Mouse (Mus musculus): ENCODE data around the gene Ccdc177.
"Not testable (repeated sequence)": the region's sequence is repeated elsewhere in the genome, so short reads cannot be mapped to it uniquely, and the experiment has no call there.

Gene Ccdc177

DNA sequence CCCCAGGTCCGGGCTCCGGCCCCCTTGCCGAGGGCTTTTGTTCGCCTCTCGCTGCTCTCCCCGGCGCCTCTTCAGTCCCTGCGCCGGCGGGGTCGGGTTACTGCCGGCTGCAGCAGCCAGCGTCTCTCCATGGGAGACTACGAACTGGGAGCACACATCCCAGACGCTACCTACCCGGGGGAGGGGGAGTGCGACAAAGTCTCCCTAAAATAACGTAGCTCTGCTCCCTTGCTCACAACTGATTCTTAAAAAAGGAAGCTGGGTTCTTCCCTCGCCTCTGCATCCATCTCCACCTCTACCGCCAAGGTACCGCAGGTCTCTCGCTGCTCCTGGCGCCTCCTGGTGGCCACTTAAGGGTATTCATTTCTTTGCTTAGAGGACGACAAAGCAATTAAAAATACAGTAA, at the start of gene Ccdc177:
Gene Ccdc177, minus strand, starts transcription at position 292 of the 406 bp plus-strand sequence.
- DNase-seq (ENCODE audit: low spot score in 2 of 2), result peak; percentile 53 to 81

DNA sequence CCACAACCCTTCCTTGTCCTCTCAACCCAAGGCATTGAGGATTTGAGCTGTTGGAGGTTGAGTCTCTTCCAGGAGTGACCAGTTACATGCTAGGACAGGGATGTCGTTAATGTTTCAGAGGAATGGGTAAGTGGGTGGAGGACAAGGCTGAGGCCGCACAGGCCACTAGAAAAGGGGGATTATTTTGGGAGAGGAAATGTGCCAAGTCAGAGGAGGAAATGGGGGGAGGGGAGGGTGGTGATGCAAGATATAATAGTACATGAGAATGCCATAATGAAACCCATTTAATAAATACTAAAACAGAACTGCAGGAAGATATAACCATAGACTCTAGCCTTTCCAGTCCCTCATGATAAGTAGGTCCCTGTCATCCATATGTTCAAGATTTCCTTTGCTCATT, 49.5 kb upstream of the Ccdc177 start:
- DNase-seq (ENCODE audit: low spot score in 2 of 2), result no peak

DNA sequence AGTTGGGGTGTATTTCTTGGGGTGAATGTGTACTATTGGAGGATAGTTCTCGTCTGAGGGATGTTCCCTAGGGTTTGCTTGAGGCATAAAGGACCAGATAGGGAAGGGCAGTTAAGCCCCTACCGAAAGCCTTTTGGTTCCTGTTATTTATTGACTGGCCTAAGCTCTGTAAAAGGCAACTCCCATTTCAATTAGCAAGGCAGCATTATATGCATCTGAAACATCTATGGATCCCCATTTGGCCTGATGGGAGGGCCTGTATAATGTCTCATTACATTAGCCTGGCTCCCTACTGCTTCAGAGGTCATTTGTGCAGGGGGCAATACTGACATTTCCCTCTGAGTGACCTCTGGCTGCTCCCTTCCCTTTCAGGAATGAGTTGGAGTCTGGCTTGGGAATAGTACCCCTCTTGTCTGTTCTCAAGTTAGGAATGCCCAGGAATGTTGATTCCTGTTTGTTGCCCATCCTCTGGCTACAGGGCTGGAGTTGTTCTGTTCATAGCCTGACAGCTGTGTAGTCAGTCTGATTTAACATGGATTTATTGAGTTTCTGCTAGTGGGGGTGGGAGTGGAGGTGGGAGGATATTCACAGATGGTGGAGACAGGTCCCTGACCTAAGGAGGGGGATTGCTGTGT, 47.1 kb upstream of the Ccdc177 start:
- no peak for DNase-seq (ENCODE audit: low spot score in 2 of 2)

DNA sequence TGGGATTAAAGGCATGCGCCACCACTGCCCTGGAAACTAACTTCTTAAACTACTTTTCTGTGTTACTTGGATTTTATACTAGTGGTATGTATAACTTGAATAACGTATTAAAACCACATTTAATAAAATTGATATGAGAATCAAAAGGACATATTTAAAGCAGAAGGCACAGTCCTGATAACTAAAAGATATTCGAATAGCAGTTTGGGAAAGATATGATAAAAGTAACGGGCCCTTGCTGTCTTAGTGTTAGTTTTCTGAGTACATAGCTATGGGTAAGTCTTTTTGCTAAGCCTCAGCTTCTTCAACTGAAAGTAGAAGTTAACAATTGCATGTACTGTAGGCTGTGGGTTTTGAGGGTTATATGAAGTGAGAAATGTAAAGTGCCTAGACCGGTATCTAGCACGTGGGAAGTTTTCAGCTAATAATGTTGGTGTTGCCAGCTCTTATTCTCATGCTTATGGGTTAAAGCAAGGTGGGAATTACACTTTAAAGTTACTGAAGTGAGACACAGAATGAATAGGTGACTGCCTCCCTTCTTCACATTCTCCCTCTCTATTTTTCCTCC, 44.5 kb upstream of the Ccdc177 start:
- no peak for DNase-seq (ENCODE audit: low spot score in 2 of 2)

DNA sequence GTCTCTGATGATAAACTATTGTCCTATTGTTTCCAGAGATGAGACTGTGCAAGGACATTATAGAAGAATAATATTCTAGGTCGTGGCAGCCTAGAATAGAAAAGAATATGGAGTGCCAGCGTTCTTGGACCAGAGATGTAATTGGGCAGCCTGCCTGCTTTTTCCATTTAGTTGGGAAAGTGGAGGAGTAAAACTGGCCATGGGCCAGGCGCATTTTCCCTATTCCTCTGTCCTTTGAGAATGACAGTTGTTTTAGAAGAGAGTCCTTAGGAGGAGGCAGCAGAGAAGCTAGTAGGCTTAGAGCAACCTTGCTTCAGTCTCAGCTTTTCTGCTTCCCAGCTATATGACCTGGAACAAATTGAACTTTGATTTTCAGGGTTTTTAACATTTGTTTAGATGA, 43.4 kb upstream of the Ccdc177 start:
- DNase-seq (ENCODE audit: low spot score in 2 of 2), result peak in 1 of 2 experiments; percentile 48

DNA sequence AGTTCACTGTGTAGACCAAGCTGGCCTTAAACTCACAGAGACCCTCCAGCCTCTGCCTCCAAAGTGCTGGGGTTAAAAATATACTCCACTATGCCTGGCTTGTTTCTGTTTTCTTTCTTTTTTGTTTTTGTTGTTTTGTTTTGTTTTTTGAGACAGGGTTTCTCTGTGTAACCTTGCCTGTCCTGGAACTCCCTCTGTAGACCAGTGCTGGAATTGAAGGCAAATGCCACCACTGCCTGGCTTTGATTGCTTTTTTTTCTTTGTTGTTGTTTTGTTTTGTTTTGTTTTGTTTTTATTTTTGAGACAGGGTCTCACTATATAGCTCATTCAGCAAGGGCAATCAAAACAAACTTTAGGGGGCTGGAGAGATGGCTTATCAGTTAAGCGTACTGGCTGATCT, 41.0 kb upstream of the Ccdc177 start:
- DNase-seq (ENCODE audit: low spot score in 2 of 2), result no peak

DNA sequence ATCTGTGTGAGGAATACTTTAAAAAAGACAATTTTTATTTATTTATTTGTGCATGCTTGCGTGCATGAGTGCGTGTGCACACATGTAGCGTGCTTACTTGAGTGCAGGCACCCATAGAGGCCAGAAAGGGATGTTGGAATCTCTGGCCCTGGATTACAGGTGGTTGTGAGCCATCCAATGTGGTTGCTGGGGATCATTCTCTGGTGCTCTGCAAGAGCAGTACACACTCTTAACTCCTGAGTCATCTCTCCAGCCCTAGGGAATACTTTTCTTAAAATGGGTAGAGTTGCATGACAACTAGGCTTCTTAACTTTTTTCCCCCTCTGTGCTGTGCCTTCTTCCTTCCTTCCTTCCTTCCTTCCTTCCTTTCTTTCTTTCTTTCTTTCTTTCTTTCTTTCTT, 39.7 kb upstream of the Ccdc177 start:
- DNase-seq (ENCODE audit: low spot score in 2 of 2), result no peak

DNA sequence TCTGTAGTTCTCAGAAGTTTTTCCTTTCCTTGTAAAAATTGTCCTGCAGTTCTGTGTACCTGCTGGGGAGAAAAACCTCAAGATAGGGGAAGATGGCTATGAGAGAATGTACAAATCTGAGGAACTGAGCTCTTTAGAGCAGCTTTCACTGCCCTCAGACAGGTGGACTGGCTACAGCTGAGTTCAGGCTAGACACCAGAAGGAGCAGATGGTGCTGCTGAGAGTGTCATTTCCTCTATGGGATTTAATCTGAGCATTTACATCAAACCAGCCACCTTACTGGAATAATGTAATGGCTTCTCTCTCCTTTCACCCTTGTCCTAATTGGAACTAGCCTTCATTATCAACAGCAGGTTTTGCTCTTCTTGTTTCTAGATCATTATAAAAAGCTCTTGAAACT, 37.8 kb upstream of the Ccdc177 start:
- DNase-seq (ENCODE audit: low spot score in 2 of 2), result no peak

DNA sequence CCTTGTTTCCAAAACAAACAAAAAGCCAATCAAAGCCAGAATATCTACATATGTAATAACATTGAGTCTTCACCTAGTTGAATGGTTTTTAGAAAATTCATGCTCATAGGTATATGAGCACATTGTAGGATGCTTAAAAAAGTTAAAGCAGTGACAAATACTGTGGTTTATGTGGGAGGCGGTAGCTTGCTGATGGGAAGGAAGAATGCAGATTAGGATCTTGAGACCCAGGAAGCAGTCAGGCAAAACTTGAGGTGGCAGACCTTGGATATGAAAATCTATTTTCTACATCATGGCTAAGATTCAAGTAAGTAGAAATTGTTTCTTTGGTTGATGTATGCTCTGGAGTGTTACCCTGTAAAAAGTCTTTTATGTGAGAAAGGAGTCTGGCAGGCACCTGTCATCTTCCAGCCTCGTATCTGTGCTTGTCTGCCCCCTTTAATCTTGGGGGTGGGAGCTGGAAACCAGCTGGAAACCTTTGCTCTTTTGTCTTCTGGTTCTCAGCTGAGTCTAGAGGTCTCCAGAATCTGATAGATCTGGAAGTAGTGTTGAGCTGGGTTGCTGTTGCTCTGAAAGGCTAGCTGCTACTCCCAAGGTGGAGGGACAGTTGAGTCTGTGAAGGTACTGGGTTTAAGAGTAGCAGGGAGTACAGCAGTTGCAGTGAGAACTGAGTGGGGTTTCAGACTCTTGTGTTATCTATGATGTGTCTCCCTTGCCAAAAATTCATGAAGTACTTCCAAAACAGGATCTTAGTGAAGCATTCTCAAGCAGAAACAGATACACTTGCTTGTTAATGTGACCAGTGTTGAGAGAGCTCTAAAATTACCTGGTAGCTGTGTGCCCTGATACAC, 34.7 kb upstream of the Ccdc177 start:
- DNase-seq (ENCODE audit: low spot score in 2 of 2), result no peak

DNA sequence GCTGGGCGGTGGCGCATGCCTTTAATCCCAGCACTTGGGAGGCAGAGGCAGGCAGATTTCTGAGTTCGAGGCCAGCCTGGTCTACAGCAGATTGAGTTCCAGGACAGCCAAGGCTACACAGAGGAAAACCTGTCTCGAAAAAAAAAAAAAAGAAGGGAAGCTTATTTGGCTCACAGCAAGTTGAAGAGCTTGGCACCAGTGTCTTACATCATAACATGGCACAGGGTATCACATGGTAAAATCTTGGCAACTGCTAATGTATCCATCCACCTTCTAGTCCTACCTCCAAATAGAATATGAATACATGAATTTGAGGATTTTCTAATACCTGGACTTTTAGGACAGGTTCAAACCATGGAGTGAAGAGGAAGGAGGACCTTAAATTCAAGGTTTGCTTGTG, 34.0 kb upstream of the Ccdc177 start:
- no peak for DNase-seq (ENCODE audit: low spot score in 2 of 2)

- DNase-seq (ENCODE audit: low spot score in 2 of 2), result no peak
Measured at GRCm38 (mm10) chr12:80793535-80793934, 33.0 kb upstream of the Ccdc177 start.

GRCm38 (mm10) chr12:80792867-80793266, 32.4 kb upstream of the Ccdc177 start:
- DNase-seq (ENCODE audit: low spot score in 2 of 2), result no peak

DNA sequence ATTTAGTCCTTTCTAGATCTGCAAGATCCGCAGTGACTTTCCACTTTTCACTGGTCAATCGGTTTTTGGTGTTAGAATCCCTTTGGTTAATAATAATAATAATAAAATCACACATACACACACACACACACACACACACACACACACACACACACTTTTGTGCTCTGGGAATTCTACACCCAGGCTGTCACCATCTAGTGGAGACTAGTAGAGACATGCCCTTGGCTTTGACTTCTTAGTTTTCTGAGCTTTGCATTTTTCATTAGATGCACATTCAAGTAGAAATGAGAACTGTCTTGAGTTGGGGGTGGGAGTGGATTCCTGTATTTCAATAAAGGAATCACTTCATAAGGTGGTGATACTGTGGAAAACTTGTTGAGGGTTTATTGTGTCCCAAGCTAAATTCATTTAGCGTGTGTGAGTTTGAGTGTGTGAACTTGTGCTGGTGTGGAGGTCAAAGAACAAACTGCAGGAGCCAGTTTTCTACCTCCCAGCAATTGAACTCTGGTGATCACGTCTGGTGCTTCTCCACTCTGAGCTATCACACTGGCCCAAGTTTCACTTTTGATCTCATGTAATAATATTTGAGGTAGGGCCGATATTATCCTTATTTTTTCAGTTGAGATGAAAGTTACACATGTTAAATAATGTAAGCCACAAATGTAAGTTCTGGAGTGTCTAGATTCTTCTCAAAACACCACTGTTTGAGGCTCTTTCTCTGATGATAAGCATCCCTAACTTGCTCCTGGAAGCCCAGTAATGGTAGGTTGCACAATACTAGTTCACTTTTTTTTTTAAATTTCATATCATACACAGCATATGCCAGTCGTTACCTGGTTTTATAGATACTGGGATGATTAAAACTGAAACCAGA, 31.3 kb upstream of the Ccdc177 start:
- no peak for DNase-seq (ENCODE audit: low spot score in 2 of 2)

- DNase-seq (ENCODE audit: low spot score in 2 of 2), result no peak
Measured at GRCm38 (mm10) chr12:80790700-80791570, 30.4 kb upstream of the Ccdc177 start.

DNA sequence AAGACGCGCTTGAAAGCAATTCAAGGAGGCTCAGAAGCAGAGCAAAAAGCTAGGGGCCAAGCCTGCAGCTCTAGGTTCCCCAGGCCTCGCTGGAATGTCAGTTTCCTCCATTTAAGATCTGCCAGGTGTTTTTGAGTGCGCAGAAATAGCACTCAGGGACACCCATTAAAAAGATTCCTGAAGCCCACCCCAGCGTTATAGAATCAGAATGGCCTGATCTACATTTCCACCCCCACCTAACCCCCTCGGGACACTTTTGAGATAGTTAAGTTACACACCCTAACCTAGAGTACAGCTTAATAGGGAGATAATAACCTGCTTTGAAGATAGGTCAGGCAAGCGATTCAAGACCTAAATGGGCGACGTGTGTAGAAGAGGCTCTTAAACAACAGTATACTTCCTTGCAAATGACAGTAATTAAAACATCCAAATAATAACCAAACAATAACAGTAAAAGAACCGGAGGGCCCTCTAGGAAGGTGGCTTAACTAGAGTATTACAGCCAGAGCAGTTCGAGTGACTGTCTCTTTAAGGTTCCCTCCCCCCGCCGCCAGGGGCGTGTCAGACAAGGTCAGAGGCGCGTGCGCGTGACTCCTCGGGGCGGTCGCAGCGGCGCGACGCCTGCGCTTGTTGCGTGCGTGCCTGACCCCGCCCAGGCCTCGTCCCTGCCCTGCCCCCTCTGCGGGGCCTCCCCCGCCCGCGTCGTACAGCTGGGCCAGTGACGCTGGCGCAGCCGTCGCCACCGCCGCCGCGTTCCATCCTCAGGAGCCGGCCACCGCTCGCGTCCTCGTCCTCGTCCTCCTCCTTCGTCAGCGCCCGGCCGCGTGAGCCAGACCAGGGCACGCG, 29.6 kb upstream of the Ccdc177 start, which contains the start of gene Susd6:
Gene Susd6, plus strand, starts transcription at position 662 of the 846 bp plus-strand sequence.
- DNase-seq (ENCODE audit: low spot score in 2 of 2), result peak; percentile 98 to 99

DNA sequence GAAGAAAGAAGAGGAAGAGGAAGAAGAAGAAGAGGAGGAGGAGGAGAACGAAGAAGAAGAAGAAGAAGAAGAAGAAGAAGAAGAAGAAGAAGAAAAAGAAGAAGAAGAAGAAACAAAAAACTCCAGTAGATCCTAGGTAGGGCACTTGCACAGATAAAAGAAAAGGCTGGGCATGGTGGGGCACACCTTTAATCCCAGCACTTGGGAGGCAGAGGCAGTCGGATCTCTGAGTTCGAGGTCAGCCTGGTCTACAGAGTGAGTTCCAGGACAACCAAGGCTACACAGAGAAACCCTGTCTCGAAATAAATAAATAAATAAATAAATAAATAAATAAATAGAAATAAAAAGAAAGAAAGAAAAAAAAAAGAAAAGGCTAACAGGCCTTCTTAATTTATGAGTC, 28.8 kb upstream of the Ccdc177 start:
- not testable (repeated sequence) for DNase-seq (ENCODE audit: low spot score in 2 of 2)

DNA sequence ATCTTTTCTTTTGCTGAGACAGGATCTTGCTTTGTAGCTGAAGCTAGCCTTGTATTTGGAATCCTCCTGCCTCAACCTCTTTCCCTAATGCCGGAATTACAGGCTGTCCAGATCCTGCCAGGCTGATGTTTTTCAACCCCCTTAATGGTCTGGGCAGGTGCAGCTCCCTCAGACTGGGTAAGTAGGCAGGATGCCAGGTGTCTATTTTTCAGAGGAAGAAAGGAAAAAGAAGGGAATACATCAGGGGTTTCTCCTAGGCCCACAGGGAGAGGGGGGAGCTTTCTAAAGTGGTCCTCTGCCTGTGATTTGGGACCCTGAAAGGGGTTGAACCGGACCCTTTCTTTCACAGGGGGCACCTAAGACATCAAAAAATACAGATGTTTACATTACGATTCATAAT, 27.7 kb upstream of the Ccdc177 start:
- no peak for DNase-seq (ENCODE audit: low spot score in 2 of 2)

DNA sequence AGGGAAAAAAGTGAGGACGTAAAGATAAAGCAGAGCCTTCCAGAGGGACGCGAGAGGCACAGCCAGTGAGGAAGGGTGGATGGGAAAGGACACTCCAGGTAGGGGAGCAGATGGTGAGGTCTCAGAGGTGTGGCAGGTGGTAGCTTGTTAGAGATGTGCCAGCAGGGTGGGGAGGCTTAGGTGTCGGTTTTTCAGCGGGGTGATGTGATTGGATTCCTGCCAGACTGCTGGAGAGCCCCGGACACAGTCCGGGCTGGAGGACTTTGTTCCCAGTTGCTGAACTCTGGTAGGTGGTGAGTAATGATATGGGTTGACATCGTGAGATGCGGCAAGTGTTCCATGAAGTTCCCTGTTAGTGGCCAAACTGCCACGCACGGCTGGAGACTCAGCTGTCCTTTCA, 27.1 kb upstream of the Ccdc177 start:
- DNase-seq (ENCODE audit: low spot score in 2 of 2), result no peak

DNA sequence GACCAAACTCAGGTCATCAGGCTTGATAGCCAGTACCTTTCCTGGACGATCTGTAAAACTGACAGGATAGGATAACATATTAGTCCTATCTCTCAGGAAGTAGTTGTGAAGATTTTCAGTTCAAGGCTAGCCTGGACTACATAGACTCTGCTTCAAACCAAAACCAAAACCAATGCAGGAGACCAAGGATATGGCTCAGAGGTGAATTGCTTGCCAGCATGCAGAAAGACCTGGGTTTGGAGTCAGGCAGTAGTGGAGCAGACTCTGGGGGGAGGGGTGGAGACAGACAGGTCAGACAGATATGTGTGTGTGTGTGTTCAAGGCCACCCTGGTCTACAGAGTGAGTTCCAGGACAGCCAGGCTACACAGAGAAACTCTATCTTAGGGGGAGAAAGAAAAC, 26.1 kb upstream of the Ccdc177 start:
- no peak for DNase-seq (ENCODE audit: low spot score in 2 of 2)

- no peak for DNase-seq (ENCODE audit: low spot score in 2 of 2)
Measured at GRCm38 (mm10) chr12:80785597-80785996, 25.1 kb upstream of the Ccdc177 start.

All from urinary bladder, postnatal 4 days (tissue).